Mouse (Mus musculus) gastrocnemius, adult 2 months (tissue): ENCODE results near the gene Pard3. TPM values are rescaled to one million over a fixed set of nuclear protein-coding genes. Genes with fewer than 3 reads are reported as not detected.
A peak's percentile ranks its signal among the peaks of the same experiment; 100 is the strongest.

Source experiments
- DNase-seq: peaks from one replicate; pipeline ENCODE4 v3.0.0; 2022
- H3K27ac ChIP-seq: fragments of 200-600 bp; 2 replicates; pipeline ENCODE4 v1.8.1; 2022; ENCODE audit warnings: mild to moderate bottlenecking
- H3K4me3 ChIP-seq: fragments of 200-600 bp; 2 replicates; pipeline ENCODE4 v1.8.1; 2022; ENCODE audit warnings: mild to moderate bottlenecking, moderate library complexity
- CTCF ChIP-seq: fragments of 200-600 bp; IDR thresholded peaks from 2 replicates; pipeline ENCODE4 v1.8.1; 2022; ENCODE audit warnings: antibody characterized with exemption, mild to moderate bottlenecking, moderate library complexity
- intact Hi-C: fragments of 180-260 bp; cut with DNase I; formaldehyde crosslinking; loops from one replicate; pipeline ENCODE4 v1.15.1; 2025
- total RNA-seq, 2 experiments: library from RNA; stranded (reverse); gene quantifications; 2 replicates each; pipeline ENCODE4 v1.2.3; 2021

The Pard3 gene
- total RNA-seq, 2 experiments from 2014 or later = 29.8 to 30.2 TPM

GRCm38 (mm10) chr8:127243841-127244240, 180.1 kb downstream of the Pard3 start:
- intact Hi-C loops = no loop called here

GRCm38 (mm10) chr8:127250746-127251145, 187.1 kb downstream of the Pard3 start:
- intact Hi-C loops = no loop called here
- no peak for DNase-seq
- no peak for TF ChIP-seq CTCF

More at GRCm38 (mm10) chr8:127243841-127244240, 180.1 kb downstream of the Pard3 start:
- Histone ChIP-seq H3K27ac (no peak overlapping the region), H3K4me3 (no peak overlapping the region)
- TF ChIP-seq CTCF = no peak
- no peak for DNase-seq

GRCm38 (mm10) chr8:127251476-127251875, 187.8 kb downstream of the Pard3 start:
- intact Hi-C loops = no loop called here
- DNase-seq = no peak
- H3K27ac ChIP-seq = no peak overlapping the region
- H3K4me3 ChIP-seq = no peak overlapping the region
- TF ChIP-seq CTCF = no peak

More at GRCm38 (mm10) chr8:127250746-127251145, 187.1 kb downstream of the Pard3 start:
- H3K27ac ChIP-seq = no peak overlapping the region
- no peak overlapping the region for H3K4me3 ChIP-seq

- DNase-seq = no peak
- peak; percentile 22 for TF ChIP-seq CTCF
Observed at GRCm38 (mm10) chr8:127251985-127252384, 188.3 kb downstream of the Pard3 start.

GRCm38 (mm10) chr8:127254625-127255024, 190.9 kb downstream of the Pard3 start:
- intact Hi-C loops = no loop called here
- TF ChIP-seq CTCF = no peak
- H3K27ac ChIP-seq = no peak overlapping the region
- no peak for DNase-seq
- H3K4me3 ChIP-seq = no peak overlapping the region

More at GRCm38 (mm10) chr8:127251985-127252384, 188.3 kb downstream of the Pard3 start:
- intact Hi-C loops = no loop called here
- Histone ChIP-seq H3K27ac (no peak overlapping the region), H3K4me3 (no peak overlapping the region)

- intact Hi-C loops = no loop called here
- no peak for TF ChIP-seq CTCF
- no peak overlapping the region for H3K27ac ChIP-seq
- DNase-seq = no peak
- no peak overlapping the region for H3K4me3 ChIP-seq
Observed at GRCm38 (mm10) chr8:127257086-127257485, 193.4 kb downstream of the Pard3 start.

GRCm38 (mm10) chr8:127261051-127261450, 197.4 kb downstream of the Pard3 start:
- no peak for DNase-seq
- no peak overlapping the region for H3K27ac ChIP-seq
- no peak overlapping the region for H3K4me3 ChIP-seq
- intact Hi-C loops = no loop called here
- TF ChIP-seq CTCF = no peak

GRCm38 (mm10) chr8:127262026-127262425, 198.3 kb downstream of the Pard3 start:
- Histone ChIP-seq H3K4me3 (no peak overlapping the region), H3K27ac (no peak overlapping the region)
- no peak for DNase-seq
- intact Hi-C loops = no loop called here
- TF ChIP-seq CTCF = no peak

GRCm38 (mm10) chr8:127262436-127262835, 198.7 kb downstream of the Pard3 start:
- DNase-seq = no peak
- no peak overlapping the region for H3K27ac ChIP-seq
- intact Hi-C loops = no loop called here
- no peak overlapping the region for H3K4me3 ChIP-seq
- TF ChIP-seq CTCF = no peak

GRCm38 (mm10) chr8:127262926-127263325, 199.2 kb downstream of the Pard3 start:
- Histone ChIP-seq H3K4me3 (no peak overlapping the region), H3K27ac (no peak overlapping the region)
- intact Hi-C loops = no loop called here
- no peak for TF ChIP-seq CTCF
- DNase-seq = no peak

GRCm38 (mm10) chr8:127263457-127263856, 199.8 kb downstream of the Pard3 start:
- Histone ChIP-seq H3K4me3 (no peak overlapping the region), H3K27ac (no peak overlapping the region)
- no peak for DNase-seq
- intact Hi-C loops = no loop called here
- TF ChIP-seq CTCF = no peak

GRCm38 (mm10) chr8:127264691-127265470, 201.2 kb downstream of the Pard3 start:
- no peak for TF ChIP-seq CTCF
- DNase-seq = no peak
- intact Hi-C loops = no loop called here
- Histone ChIP-seq H3K27ac (no peak overlapping the region), H3K4me3 (no peak overlapping the region)

- Histone ChIP-seq H3K4me3 (no peak overlapping the region), H3K27ac (no peak overlapping the region)
- intact Hi-C loops = no loop called here
- DNase-seq = no peak
- no peak for TF ChIP-seq CTCF
Observed at GRCm38 (mm10) chr8:127266777-127267176, 203.1 kb downstream of the Pard3 start.
